15 mouse cellular contexts compared by ENCODE assay signal in genomic region chr14:20927470-20928307, GRCm38 (mm10). TPM values are rescaled to one million over a fixed set of nuclear protein-coding genes. Genes with fewer than 3 reads are reported as not detected.
DNase-seq lines count a peak whose midpoint lies in the region; ATAC-seq lines count a peak whose summit lies in the region.
"Had no signal": no experiment of that assay in that cellular context is flagged by ENCODE, and none has a peak within 500 bp of the region (broad histone marks: within the 10 kb centered on the region; RNA-seq: fewer than 3 reads in every experiment).

No protein-coding gene starts in this region.

- H3K27ac ChIP-seq in liver, embryonic 16.5 days (ENCODE audit: low read length) = peak overlapping the region; percentile 85
- no peak overlapping the region for H3K27ac ChIP-seq in forebrain, embryonic 13.5 days

- H3K27me3 ChIP-seq in liver, embryonic 16.5 days (ENCODE audit: control insufficient read depth, insufficient read depth, low read depth, low read length) = no peaks in the 10 kb centered on the region
- peaks cover 5% of the 10 kb centered on the region; the same call in 1 of the 2 replicates for H3K27me3 ChIP-seq in forebrain, embryonic 13.5 days
- H3K27me3 ChIP-seq: embryonic facial prominence, embryonic 13.5 days; intestine, embryonic 15.5 days had no signal

- H3K4me2 ChIP-seq in liver, embryonic 16.5 days (ENCODE audit: low read depth, low read length) = peak overlapping the region; percentile 92; the same call in 1 of the 2 replicates
- no peak overlapping the region for H3K4me2 ChIP-seq in forebrain, embryonic 13.5 days

- no peak overlapping the region for H3K9ac ChIP-seq in liver, embryonic 16.5 days (ENCODE audit: low read depth, low read length)
- H3K9ac ChIP-seq in forebrain, embryonic 13.5 days = no peak overlapping the region

- H3K4me1 ChIP-seq in liver, embryonic 16.5 days (ENCODE audit: control insufficient read depth, low read depth, low read length) = peaks cover 44% of the 10 kb centered on the region
- H3K4me1 ChIP-seq in forebrain, embryonic 13.5 days = peaks cover 17% of the 10 kb centered on the region

- peak; percentile 16 for DNase-seq in cerebellum, adult 9-10 months
- DNase-seq in cerebellum, postnatal 14 days = no peak
- DNase-seq in 416B (ENCODE audit: low read depth) = peak; percentile 87
- DNase-seq in Muller cell, postnatal 12 days (ENCODE audit: inconsistent ontology term) = no peak
- DNase-seq in kidney, adult 11 months = no peak
- DNase-seq: kidney, postnatal 36 days; right cerebral cortex, adult 18-20 months had no signal

- ATAC-seq in common myeloid progenitor, adult 5-6 weeks (replicated peaks; ENCODE audit: low read depth, poor library complexity, severe bottlenecking) = peak; percentile 39
- ATAC-seq in liver, embryonic 16.5 days (ENCODE audit: low read depth) = no peak
- ATAC-seq in forebrain, embryonic 13.5 days = no peak

- no peaks in the 10 kb centered on the region for H3K9me3 ChIP-seq in liver, embryonic 16.5 days (replicated peaks; ENCODE audit: control insufficient read depth, low read length)
- no peaks in the 10 kb centered on the region for H3K9me3 ChIP-seq in forebrain, embryonic 13.5 days (replicated peaks)
- H3K9me3 ChIP-seq: embryonic facial prominence, embryonic 13.5 days; forebrain, embryonic 12.5 days; hindbrain, embryonic 10.5 days; intestine, embryonic 15.5 days; midbrain, embryonic 10.5 days had no signal

- H3K4me3 ChIP-seq in liver, embryonic 16.5 days (ENCODE audit: low read depth, low read length) = no peak overlapping the region
- no peak overlapping the region for H3K4me3 ChIP-seq in forebrain, embryonic 13.5 days

- no peaks in the 10 kb centered on the region for H3K36me3 ChIP-seq in liver, embryonic 16.5 days (ENCODE audit: control insufficient read depth, insufficient read depth)
- H3K36me3 ChIP-seq in forebrain, embryonic 13.5 days (ENCODE audit: poor library complexity, severe bottlenecking) = no peaks in the 10 kb centered on the region
- H3K36me3 ChIP-seq: embryonic facial prominence, embryonic 13.5 days; forebrain, embryonic 12.5 days; hindbrain, embryonic 10.5 days; intestine, embryonic 15.5 days; midbrain, embryonic 10.5 days had no signal

- 15% methylated on average over 4 of the region's 4 CpGs for WGBS in liver, embryonic 16.5 days (ENCODE audit: insufficient replicate concordance)
- WGBS in forebrain, embryonic 13.5 days = 82% methylated on average over 4 of the region's 4 CpGs

RNA-seq across cellular contexts. Expression of gene Vcl, which starts 1.5 kb away (rescaled TPM):
- total RNA-seq in common myeloid progenitor, adult 5-6 weeks (2017) = 38.3 and 46.9 TPM in 2 replicates
- polyA plus RNA-seq in liver, embryonic 16.5 days (2015; fragmentation: Nextera tagmentation; extraction: Ambion mirVana) = 18.8 and 19.9 TPM in 2 replicates
- polyA plus RNA-seq in forebrain, embryonic 13.5 days (2015; fragmentation: Nextera tagmentation; extraction: Ambion mirVana) = 8.8 and 8.9 TPM in 2 replicates

Comparison
In these comparisons a context has a peak if more than half of its experiments do, and no peak if none do; other contexts are left out.
1. DNase-seq: peak in cerebellum, adult 9-10 months (single experiment) and 416B (single experiment); none in cerebellum, postnatal 14 days (0 of 2), Muller cell, postnatal 12 days (single experiment) and kidney, adult 11 months (single experiment).